Mouse (Mus musculus) heart, embryonic 13.5 days (tissue): Measurements from ENCODE around the gene Bub1b. TPM values are rescaled to one million over a fixed set of nuclear protein-coding genes. Genes with fewer than 3 reads are reported as not detected.

Source experiments
- ATAC-seq: fragments of 200-750 bp; cut with Nextera tagmentation; 2 replicates; pipeline ENCODE4 v1.8.0; 2017; ENCODE audit warnings: moderate TSS enrichment; ENCODE audit not compliant: insufficient number of reproducible peaks, low FRiP score, low TSS enrichment; ENCODE audit errors: extremely low read depth
- H3K27ac ChIP-seq: fragments of 300-500 bp; sonication (generic); replicated peaks from 2 replicates; pipeline ENCODE4 v1.5.1; 2015; ENCODE audit warnings: moderate library complexity, mild to moderate bottlenecking, inconsistent platforms
- H3K27me3 ChIP-seq: fragments of 300-500 bp; sonication (generic); replicated peaks from 2 replicates; pipeline ENCODE4 v1.6.1; 2015; ENCODE audit warnings: mild to moderate bottlenecking, inconsistent platforms
- H3K36me3 ChIP-seq: fragments of 300-500 bp; sonication (generic); 2 replicates; pipeline ENCODE4 v1.6.1; 2015; ENCODE audit warnings: mild to moderate bottlenecking, inconsistent platforms
- H3K4me1 ChIP-seq: fragments of 300-500 bp; sonication (generic); 2 replicates; pipeline ENCODE4 v1.6.1; 2015; ENCODE audit warnings: inconsistent platforms
- H3K4me2 ChIP-seq: fragments of 300-500 bp; sonication (generic); 2 replicates; pipeline ENCODE4 v1.6.1; 2015; ENCODE audit warnings: inconsistent platforms, mild to moderate bottlenecking, moderate library complexity
- H3K4me3 ChIP-seq: fragments of 300-500 bp; sonication (generic); 2 replicates; pipeline ENCODE4 v1.5.1; 2015; ENCODE audit warnings: moderate library complexity, mild to moderate bottlenecking, inconsistent platforms
- H3K9ac ChIP-seq: fragments of 300-500 bp; sonication (generic); 2 replicates; pipeline ENCODE4 v1.6.1; 2015; ENCODE audit warnings: inconsistent platforms, mild to moderate bottlenecking, moderate library complexity
- H3K9me3 ChIP-seq: fragments of 300-500 bp; sonication (generic); 2 replicates; pipeline ENCODE4 v1.6.1; 2016; ENCODE audit warnings: inconsistent platforms
- WGBS: fragments of 180-500 bp; shearing (Covaris S2); methylation state at CpG from one replicate; pipeline ENCODE4 v1.1.7; 2015; ENCODE audit warnings: mixed read lengths; 5-methylcytosine and 5-hydroxymethylcytosine counted together
- polyA plus RNA-seq: library from polyadenylated mRNA; unstranded; fragments of >200 nt; fragmentation: Nextera tagmentation; extraction: Ambion mirVana; gene quantifications from 2 replicates; pipeline ENCODE4 v1.2.1, GENCODE M21; 2015

Bub1b gene
- polyA plus RNA-seq, 1 experiment from 2014 or later: 64.3 TPM

DNA sequence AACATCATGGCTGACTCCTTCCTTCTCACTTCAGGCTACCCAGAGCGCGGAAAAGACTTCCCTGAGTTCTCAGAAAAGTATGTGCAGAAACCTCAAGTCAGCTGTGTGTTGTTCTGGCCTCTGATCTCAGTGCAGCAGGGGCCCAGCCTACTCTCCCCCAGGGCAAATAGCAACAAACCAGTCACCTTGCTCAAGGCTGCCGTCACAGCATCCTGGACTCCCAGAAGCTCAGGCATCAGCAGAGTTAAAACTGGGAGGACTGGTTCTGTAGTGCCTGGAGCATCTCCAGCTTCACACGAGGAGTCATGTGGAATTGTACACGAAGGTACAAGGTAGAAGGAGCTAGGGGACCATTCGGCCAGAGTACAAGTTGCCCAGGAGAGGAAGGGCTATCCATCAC lies 71.2 kb downstream of the Bub1b start:
- Histone ChIP-seq H3K27ac (peak overlapping the region; percentile 50; the same call in 1 of the 2 replicates), H3K9me3 (no peaks in the 10 kb centered on the region), H3K4me1 (peaks cover 54% of the 10 kb centered on the region), H3K4me2 (no peak overlapping the region), H3K4me3 (no peak overlapping the region), H3K27me3 (peaks cover 43% of the 10 kb centered on the region), H3K36me3 (no peaks in the 10 kb centered on the region), H3K9ac (no peak overlapping the region)
- no peak for ATAC-seq
- WGBS: 69% methylated on average over 6 of the region's 6 CpGs

DNA sequence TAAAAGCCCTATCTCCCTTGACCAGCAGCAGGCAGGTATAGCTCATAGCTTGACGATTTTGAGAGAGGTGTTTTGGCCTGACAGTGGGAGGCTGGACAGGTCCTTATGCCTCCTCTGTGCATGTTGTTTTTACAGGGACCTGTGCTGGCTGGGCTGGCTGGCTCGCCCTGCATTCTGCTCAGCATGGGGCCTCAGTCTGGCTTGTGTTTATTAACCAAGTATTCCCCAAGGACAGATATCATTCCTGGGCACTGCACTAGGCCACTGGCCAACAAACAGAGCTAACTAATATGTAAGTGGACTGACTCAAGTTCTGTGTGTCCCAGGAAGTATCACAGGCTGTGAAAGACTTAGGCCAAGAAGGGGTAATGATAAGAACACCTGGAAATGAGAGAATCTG lies 71.8 kb downstream of the Bub1b start:
- ATAC-seq: no peak
- Histone ChIP-seq H3K9ac (no peak overlapping the region), H3K9me3 (no peaks in the 10 kb centered on the region), H3K4me2 (0 out of 2 replicates have a peak overlapping the region, but pooled peaks have one; percentile 1), H3K4me3 (no peak overlapping the region), H3K27ac (peak overlapping the region; percentile 50; the same call in 1 of the 2 replicates), H3K36me3 (no peaks in the 10 kb centered on the region), H3K4me1 (peaks cover 49% of the 10 kb centered on the region), H3K27me3 (peaks cover 44% of the 10 kb centered on the region)
- WGBS: 30% methylated on average over 2 of the region's 2 CpGs

DNA sequence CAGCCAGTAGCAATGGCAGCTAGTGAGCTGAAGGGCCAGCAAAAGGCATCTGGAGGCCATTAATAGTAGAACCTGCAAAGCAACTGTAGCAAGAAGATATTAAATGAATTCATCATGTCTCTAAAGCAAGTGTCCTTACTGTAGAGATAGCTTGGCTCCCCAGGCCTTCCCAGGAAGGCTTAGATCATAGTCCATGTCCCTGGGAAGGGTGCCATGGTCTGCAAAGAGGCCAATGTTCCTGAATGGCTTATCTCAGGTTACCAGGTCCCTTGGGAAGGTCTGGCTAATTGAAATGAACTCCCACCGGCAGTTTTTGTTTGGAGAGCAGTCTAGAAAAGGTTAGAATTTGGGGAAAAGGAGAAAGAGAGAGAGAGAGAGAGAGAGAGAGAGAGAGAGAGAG lies 73.7 kb downstream of the Bub1b start:
- Histone ChIP-seq H3K9me3 (no peaks in the 10 kb centered on the region), H3K4me2 (no peak overlapping the region), H3K9ac (no peak overlapping the region), H3K4me3 (no peak overlapping the region), H3K36me3 (no peaks in the 10 kb centered on the region), H3K4me1 (peaks cover 34% of the 10 kb centered on the region), H3K27ac (no peak overlapping the region), H3K27me3 (peaks cover 59% of the 10 kb centered on the region)
- 64% methylated on average over 1 of the region's 1 CpGs for WGBS
- ATAC-seq: no peak

DNA sequence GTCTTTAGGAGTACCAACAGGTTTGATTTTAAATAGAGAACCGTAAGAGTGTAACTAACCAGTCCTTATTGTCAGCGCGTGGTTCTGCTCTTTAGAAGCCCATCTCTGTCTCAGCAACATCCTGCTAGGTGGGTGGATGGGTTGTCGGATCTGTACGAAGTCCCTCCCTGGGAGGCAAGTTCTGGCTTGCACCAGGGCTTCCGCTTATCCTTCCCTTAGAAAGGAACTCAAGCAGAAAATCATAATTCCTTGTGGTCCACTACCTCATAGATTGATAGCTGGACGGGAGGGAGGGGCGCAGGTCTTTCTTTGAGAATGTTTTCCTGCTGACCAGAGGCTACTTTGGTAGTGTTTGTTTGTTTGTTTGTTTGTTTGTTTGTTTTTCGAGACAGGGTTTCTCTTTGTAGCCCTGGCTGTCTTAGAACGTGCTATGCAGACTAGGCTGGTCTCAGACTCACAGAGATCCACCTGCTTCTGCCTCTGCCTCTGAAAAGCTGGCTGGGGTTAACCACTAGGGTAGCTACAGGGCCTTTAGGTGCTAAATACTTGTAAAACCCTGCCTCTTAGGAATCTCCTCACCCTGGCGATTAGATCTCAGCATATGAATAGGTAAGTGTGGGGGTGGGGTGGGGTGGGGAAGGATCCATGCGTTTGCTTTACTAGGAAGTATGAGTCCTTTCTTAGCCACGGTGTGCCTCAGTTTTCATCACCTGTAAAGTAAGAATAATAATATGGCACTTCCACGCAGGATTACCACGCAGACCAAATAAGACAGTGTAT lies 75.9 kb downstream of the Bub1b start:
- no peak for ATAC-seq
- Histone ChIP-seq H3K4me3 (no peak overlapping the region), H3K27ac (no peak overlapping the region), H3K4me1 (peaks cover 36% of the 10 kb centered on the region), H3K36me3 (no peaks in the 10 kb centered on the region), H3K9me3 (no peaks in the 10 kb centered on the region), H3K4me2 (no peak overlapping the region), H3K27me3 (peaks cover 80% of the 10 kb centered on the region), H3K9ac (no peak overlapping the region)
- WGBS: 34% methylated on average over 15 of the region's 15 CpGs

DNA sequence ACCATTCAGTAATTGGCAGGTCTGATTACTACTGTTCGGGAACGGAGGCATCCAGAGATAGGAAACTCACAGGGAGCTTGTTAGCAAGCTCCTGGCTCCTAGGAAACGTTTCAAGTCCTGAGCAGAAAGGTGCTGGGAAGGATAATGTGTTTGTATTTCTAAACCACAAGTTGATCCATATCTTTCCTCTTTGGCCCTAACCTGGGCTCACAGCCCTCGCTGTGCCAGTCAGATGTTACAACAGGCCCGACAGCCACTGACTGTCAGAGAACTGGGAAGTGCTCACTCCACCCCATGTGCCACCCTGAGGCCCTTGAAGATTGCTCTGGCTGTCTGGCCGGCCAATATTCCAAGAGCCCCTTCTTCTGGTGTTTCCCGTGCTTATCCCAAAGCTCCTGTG lies 76.5 kb downstream of the Bub1b start:
- Histone ChIP-seq H3K4me2 (no peak overlapping the region), H3K27ac (no peak overlapping the region), H3K9ac (no peak overlapping the region), H3K36me3 (no peaks in the 10 kb centered on the region), H3K4me1 (peaks cover 30% of the 10 kb centered on the region), H3K4me3 (no peak overlapping the region), H3K27me3 (peaks cover 86% of the 10 kb centered on the region), H3K9me3 (no peaks in the 10 kb centered on the region)
- ATAC-seq: no peak
- 22% methylated on average over 7 of the region's 7 CpGs for WGBS

DNA sequence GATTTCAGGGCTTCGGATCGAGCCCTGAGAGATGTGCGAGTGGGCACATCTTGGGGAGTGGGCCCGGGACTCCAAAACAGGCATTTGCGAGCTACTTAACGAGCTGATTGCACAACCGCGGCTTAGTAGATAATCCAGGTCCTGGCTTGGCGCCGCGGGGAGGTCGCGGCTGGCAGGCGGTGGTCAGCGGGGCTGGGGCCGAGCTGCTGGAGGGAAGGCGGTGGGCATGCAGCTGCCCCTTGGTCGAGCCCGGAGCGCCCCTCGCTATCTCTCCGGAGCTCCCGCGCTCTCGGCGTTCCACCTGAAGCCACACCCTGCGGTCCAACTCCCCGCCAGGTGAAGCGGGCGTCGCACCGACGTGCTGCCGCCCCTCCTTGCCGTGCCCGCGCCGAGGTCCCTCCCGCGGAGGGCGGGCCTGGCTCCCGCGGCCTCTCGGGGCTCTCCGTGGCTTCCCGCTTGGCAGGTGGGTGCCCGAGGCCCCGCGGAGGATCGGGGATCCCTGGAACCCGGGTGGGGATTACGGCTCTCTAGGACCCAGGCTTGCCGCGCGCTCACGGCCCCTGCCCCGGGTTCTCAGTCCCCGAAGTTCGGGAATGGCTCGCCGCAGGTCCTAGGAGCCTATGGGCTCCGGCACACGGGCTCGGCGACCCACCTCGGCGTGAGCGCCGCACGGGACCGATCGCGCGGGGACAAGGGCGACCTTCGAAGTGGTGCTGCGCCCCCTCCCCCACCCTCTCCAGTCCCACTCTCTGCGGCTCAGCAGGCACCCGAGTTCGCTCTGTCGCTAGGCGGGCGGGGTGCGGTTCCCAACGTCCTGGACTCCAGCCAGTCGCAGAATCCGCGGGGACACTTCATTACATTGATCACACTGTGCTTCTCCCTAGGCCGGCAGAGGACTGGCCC lies 79.1 kb downstream of the Bub1b start:
- ATAC-seq: no peak; the same call in 1 of the 2 replicates
- Histone ChIP-seq H3K27me3 (peaks cover 97% of the 10 kb centered on the region), H3K27ac (no peak overlapping the region)

DNA sequence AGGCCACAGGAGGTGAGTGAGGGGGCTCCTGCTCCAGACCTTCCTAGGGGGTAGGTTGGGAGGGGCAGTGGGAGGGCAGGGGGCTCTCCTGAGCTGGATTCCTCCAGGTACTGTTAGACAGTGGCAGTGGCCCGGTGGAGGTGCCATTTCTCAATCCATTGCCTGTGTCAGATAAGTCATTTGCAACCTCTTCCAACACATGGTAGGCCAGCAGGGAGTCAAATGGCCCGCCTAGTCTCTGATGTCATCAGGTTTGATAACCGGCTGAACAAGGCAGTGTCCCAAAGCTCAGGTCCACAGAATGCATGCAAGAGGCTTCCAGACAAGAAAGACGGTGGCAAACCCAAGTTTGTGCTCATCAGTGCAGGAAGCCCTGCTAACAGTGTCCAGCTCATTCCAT lies 79.8 kb downstream of the Bub1b start:
- Histone ChIP-seq H3K27me3 (peaks cover 89% of the 10 kb centered on the region), H3K27ac (no peak overlapping the region), H3K36me3 (no peaks in the 10 kb centered on the region), H3K4me1 (peaks cover 26% of the 10 kb centered on the region), H3K9ac (peak overlapping the region; percentile 83), H3K9me3 (no peaks in the 10 kb centered on the region), H3K4me3 (peak overlapping the region; percentile 62), H3K4me2 (peak overlapping the region; percentile 99)
- no peak for ATAC-seq
- WGBS: 19% methylated on average over 4 of the region's 4 CpGs

More for the DNA sequence above, 79.1 kb downstream of the Bub1b start:
- Histone ChIP-seq H3K9ac (peak overlapping the region; percentile 83), H3K36me3 (no peaks in the 10 kb centered on the region), H3K4me3 (peak overlapping the region; percentile 62), H3K4me2 (peak overlapping the region; percentile 99), H3K9me3 (no peaks in the 10 kb centered on the region), H3K4me1 (peaks cover 19% of the 10 kb centered on the region)
- 1% methylated on average over 84 of the region's 89 CpGs for WGBS

DNA sequence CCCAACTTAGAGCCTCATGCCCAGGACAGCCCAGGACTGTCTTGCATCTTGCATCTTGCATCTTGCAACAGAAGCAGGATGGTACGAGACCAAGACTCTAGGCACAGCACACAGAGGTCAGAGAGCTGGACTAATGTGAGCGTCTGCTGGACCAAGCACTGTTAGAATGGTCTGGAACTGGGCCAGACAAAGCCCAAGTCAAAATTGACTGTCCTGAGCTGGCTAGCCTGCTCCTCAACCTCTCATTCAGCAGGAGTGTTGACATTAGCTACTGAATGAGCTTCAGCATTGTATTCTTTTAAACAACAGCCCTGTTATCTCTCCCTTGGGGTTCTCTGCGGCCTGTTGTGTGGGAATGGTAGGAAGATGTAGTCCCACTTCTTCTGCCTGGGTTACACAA lies 81.6 kb downstream of the Bub1b start:
- Histone ChIP-seq H3K27me3 (peaks cover 76% of the 10 kb centered on the region), H3K4me3 (no peak overlapping the region), H3K36me3 (no peaks in the 10 kb centered on the region), H3K4me1 (peaks cover 31% of the 10 kb centered on the region), H3K27ac (no peak overlapping the region), H3K4me2 (no peak overlapping the region), H3K9me3 (no peaks in the 10 kb centered on the region), H3K9ac (no peak overlapping the region)
- ATAC-seq: no peak
- 68% methylated on average over 3 of the region's 3 CpGs for WGBS

DNA sequence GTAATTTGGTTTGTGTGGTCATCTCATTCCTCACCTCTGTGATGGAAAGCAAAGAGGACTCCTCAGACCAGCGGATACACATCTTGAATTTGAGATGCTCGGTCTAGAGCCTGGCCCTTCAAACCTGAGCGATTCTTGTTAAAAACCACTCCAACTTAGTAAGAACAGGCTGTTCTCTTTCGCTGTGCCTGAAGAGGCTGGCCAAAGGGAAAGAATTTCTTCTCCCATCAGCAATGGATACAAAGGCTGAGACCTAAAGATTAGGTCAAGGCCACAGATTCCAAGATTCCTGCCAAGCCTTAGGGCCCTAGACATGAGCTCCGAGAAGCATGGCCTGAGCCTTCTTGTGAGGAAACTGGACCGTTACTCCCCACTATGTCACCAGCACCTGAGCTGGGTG lies 82.9 kb downstream of the Bub1b start:
- WGBS: 86% methylated on average over 6 of the region's 6 CpGs
- peaks cover 31% of the 10 kb centered on the region for H3K4me1 ChIP-seq
- no peaks in the 10 kb centered on the region for H3K36me3 ChIP-seq
- H3K4me2 ChIP-seq: no peak overlapping the region
- H3K4me3 ChIP-seq: no peak overlapping the region
- peaks cover 62% of the 10 kb centered on the region for H3K27me3 ChIP-seq
- ATAC-seq: no peak
- H3K9ac ChIP-seq: no peak overlapping the region
- H3K9me3 ChIP-seq: no peaks in the 10 kb centered on the region
- no peak overlapping the region for H3K27ac ChIP-seq

DNA sequence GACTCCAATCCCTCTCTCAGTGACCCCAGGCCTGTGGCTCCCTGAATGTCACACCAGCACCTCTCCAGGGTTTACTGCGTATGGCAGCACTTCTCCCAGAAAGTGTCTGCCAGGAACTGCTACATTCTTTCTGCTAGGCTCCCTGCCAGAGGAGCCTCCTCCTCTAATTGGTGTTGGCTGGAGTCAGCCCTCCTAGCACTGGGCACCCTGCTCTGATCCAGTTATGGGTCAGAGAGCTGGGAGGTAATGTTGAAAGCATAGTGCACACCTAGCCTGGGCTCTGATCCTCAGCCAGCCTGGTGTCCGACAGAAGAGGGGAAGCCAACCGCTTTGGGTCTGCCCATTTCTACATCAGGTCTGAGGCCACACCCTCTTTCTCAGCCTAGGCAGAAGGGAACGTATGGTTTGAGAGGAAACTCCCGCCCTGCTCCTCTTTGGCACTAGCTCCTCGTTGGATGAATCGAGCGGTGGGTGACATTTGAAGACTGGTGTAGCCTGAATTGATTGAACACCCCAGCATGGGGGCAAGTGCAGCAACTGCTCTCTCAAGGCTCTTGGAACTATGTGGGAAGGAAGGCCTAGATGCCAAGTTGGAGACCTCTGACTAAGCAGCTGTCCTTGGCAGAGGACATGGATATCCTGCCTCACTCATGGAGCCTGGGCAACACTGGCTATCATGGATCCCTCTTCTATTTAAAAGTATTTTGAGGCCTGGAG lies 84.7 kb downstream of the Bub1b start:
- H3K36me3 ChIP-seq: no peaks in the 10 kb centered on the region
- H3K4me3 ChIP-seq: no peak overlapping the region
- H3K9ac ChIP-seq: no peak overlapping the region
- H3K27me3 ChIP-seq: peaks cover 47% of the 10 kb centered on the region
- WGBS: 40% methylated on average over 8 of the region's 8 CpGs
- H3K4me1 ChIP-seq: peaks cover 27% of the 10 kb centered on the region
- peak overlapping the region; percentile 51 for H3K27ac ChIP-seq
- no peak overlapping the region for H3K4me2 ChIP-seq
- ATAC-seq: peak; percentile 31; the same call in 1 of the 2 replicates
- no peaks in the 10 kb centered on the region for H3K9me3 ChIP-seq

DNA sequence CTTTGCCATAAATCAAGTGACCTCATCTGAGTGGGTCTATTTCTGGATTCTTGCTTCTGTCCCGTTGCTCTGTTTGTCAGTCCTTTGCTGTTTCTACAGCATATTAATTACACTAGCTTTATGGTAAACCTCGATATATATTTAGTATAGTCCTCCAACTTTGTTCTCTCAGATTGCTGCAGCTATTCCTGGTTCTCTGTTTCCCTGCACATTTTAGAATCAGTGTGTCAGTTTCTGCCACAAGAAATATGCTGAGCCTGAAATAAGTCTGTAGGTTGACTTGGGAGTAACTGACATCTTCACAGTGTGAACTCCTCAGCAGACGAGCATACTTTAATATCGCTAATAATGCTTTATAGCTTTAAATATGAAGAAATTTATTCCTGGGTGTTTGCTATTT lies 87.1 kb downstream of the Bub1b start:
- Histone ChIP-seq H3K4me1 (peaks cover 23% of the 10 kb centered on the region), H3K27me3 (peaks cover 42% of the 10 kb centered on the region), H3K4me3 (no peak overlapping the region), H3K27ac (no peak overlapping the region), H3K9ac (0 out of 2 replicates have a peak overlapping the region, but pooled peaks have one; percentile 33), H3K4me2 (no peak overlapping the region), H3K9me3 (no peaks in the 10 kb centered on the region), H3K36me3 (no peaks in the 10 kb centered on the region)
- 71% methylated on average over 4 of the region's 4 CpGs for WGBS
- ATAC-seq: no peak
